Mouse (Mus musculus): ENCODE measurements around the gene Aldh9a1.
"Not testable (repeated sequence)": the region's sequence is repeated elsewhere in the genome, so short reads cannot be mapped to it uniquely, and the experiment has no call there.

Aldh9a1 gene

DNA sequence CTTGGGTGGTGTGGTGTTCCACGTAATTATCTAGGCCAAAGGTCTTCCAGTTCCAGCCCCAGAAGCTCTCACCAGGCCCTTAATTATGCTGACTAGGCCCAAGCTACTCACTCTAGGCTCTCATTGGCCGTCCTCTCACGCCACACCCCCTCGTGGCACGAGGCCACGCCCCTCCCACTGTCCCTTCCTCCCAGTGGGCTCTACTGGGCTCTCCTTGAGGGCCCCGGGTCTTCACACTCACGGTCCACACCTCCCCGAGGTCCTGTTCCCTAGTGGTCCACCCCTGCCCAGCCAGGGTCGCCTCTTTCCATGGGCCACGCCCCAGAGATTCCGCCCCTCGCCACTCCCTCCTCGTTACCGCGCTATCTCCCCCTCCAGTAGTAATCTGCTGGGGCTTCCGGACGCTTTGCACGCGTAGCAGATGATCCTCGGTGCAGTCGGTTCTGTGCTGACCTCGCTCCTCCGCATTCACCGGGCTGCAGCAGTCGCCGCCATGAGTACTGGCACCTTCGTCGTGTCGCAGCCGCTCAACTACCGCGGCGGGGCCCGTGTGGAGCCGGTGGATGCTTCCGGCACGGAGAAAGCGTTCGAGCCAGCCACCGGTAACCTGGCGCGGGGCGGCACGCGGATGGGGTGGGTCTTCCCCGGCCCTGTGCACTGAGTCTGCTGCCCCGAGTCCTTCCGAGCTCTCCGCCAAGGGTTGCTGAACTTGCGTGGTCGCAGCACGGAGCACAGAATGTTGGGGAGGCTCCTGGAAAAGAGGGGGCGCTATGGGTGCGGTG, at the start of gene Aldh9a1:
Gene Aldh9a1, plus strand, starts transcription at position 177 of the 782 bp plus-strand sequence.
- peak; percentile 95 for DNase-seq (ENCODE audit: inconsistent ontology term)

DNA sequence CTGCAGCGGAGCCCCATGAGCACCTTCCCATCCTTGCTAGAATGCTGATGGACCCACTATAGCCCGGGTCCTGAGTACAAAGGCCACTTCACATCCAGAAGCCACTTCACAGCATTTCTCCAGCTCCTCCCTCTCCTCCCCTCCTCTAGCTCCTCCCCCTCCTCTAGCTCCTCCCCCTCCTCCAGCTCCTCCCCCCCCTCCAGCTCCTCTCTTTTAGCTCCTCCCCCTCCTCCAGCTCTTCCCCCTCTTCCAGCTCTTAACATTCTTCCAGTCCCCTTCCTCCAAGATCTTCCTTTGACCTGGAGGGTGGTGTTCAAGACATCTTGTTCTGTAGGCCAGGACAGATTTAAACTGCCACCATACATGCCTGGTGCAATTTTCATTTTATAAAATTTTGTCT, 49.7 kb upstream of the Aldh9a1 start:
- no peak for DNase-seq (ENCODE audit: inconsistent ontology term)

DNA sequence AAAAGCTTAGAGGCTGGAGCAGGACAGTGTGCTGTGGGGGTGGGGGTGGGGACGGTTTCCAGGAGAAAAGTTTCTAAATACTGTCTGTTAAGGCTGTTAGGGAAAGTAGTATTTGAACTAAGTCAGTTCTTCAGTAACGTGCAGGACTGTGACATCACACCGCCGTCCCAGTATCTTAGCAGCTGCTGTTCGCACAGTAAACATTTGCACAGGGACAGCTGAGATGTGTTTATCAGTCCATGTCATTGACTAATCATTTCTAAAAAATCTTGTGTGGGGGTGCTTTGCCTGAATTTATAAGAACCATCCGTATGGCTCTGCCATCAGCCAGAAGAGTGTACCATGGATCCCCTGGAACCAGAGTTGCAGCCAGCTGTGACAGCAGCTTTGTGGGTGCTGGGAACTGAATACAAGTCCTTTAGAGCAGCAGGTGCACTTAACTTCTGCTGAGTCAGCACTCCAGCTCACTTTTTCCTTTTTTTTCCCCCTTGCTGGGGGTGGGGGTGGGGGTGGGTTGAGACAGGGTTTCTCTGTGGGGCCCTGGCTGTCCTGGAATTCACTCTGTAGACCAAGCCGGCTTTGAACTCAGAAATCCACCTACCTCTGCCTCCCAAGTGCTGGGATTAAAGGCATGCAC, 44.2 kb upstream of the Aldh9a1 start:
- no peak for DNase-seq (ENCODE audit: inconsistent ontology term)

DNA sequence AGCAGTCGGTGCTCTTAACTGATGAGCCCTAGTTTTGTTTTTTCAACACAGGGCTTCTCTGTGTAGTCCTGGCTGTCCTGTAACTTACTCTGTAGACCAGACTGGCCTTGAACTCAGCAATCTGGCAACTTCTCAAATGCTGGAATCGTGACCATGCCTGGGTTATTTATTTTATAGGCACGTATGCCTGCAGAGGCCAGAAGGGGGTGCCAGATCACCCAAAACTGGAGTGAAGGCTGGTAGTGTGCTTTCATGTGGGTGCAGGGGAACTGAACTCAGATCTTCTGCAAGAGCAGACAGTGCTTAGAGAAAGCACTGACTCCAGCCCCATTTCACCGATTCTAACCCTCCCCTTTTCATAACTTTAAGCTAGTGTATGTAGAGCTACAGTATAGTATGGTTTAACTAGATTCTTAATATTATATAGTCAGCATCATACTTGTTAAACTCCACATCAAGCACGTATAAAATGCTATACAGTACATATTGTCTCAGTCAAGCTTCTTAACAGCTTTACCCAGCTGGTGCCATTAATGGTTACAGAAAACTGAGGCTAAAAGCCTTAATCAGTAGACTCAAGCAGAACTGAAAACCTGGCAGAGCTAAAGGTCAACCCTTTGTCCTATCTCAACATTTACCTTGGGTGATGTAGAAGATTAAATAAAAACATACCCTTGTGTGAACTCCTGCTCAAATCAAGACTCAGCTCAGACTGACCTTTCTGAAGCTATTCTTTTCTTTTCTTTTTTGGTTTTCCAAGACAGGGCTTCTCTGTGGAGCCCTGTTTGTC, 43.1 kb upstream of the Aldh9a1 start:
- DNase-seq (ENCODE audit: inconsistent ontology term): no peak

DNA sequence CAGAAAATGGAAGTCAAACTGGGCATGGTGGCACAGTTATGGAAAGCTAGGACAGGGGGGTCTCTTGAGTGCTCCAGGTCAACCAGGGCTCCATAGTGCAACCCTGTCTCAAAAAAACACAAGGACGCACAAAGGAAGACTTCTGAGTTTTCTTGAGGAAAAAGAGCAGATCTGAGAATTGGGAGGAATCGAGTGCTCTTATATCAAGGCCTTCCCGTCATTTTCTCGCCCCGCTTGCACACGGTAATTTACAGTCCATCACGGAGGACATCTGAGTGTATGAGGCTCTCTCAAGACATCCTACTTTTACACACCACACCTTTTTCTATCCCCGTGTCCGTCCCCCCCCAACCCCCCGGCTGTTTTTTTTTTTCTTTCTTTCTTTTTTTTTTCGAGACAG, 42.1 kb upstream of the Aldh9a1 start:
- no peak for DNase-seq (ENCODE audit: inconsistent ontology term)

DNA sequence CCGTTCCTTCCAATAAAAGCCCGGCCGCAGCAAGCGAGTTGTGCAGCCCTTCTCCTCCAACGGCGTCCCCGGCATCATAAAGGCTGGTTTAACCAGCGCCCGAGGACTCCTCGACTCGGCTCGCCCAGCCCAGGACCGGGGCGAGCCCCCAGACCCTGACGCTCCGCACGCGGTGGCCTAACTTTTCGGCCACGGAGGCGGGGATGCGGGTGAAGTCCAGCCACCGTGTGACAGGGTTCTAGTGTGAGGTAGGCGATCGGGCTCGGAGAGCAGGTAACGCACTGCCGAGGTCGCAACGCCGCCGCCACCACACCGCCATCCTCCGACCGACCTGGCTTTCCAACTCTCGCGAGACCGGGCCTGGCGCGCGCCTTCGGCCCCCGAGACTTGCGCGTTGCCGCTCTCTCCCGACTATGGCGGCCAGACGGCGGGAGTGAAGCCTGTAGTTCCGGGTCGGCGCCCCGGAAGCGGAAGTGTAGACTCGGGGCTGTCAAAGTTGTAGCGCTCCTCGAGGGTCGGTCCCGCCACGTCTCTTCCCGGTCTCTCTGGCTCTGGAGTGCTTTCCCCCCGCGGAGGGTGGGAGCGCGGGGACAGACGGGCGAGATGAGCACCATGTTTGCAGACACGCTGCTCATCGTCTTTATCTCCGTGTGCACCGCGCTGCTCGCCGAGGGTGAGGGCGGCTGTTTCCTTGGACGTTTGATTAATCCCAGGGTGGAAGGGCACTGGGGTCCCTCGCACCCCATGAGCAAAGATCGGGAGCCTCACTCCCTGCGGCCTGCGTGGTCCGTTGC, 41.3 kb upstream of the Aldh9a1 start, which contains the start of gene Tmco1:
Gene Tmco1, plus strand, starts transcription at position 118 of the 794 bp plus-strand sequence.
- peak; percentile 98 for DNase-seq (ENCODE audit: inconsistent ontology term)

DNA sequence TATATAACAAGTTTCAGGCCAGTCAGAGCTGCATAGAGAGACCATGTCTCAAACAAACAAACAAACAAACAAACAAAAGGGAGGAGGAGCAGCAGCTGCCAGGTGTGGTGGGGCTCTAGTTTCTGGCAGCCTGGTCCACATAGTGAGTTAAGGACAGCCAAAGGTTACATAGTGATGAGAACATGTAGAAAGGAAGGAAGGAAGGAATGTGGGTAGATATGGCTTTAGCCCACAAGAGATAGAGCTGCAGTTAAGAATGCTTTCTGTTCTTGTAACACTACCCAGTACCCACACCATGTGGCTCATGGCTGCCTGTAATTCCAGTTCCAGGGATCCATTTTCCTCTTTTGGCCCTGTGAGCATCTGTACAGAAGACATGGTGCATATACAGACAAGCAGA, 37.4 kb upstream of the Aldh9a1 start:
- DNase-seq (ENCODE audit: inconsistent ontology term): no peak

DNA sequence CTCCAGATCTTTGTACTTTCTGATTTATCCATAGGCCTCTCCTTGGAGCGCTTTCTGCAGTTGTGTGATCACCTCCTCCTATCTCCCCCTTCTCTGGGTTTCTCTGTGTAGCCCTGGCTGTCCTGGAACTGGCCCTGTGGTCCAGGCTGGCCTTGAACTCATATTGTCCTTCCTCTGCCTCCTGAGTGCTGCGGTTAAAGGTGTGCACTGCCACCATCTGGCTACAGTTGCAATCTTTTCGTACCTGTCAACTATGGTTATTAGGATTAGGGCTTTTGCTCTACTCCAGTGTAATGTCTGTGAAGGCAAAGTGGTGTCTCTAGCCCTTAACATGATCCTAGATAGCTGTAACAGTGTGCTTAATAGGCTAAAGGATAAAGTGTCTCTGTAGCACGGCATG, 36.6 kb upstream of the Aldh9a1 start:
- no peak for DNase-seq (ENCODE audit: inconsistent ontology term)

DNA sequence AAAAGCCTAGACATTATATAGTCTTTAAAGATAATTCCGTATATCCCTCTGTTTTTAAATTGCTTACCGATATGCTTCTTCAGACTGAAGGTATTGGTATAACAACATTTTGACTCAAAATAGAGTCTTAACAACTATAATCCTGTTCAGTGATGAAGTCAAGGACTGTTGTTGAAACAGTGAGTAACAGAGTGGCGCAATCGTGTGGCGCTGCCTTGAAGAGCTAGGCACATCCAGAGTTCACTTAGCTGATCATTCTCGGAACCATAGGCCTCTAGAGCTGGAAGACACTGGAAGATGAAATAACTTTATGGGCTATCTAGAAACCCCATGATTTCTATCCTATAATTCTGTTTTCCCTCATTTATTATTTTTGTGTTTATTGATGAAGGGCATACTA, 28.1 kb upstream of the Aldh9a1 start:
- DNase-seq (ENCODE audit: inconsistent ontology term): no peak

DNA sequence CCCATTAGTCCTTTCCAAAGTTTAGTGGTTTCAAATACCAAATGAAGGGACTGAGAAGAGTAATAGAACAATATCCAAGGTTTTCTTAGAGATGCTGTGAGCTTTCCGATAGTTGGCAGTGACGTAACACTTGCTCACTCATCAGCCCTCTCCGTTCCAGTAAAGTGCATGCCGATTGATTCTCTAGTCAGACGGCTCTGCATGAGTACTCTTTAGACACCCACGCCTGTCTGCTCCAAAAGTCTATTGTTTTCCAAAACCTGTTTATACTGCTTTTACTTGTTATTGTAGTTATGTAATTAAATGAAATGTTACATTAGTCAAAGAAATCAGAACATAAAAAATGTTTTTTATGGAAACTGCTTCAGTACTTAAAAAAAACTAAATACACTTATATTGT, 21.0 kb upstream of the Aldh9a1 start:
- DNase-seq (ENCODE audit: inconsistent ontology term): no peak

DNA sequence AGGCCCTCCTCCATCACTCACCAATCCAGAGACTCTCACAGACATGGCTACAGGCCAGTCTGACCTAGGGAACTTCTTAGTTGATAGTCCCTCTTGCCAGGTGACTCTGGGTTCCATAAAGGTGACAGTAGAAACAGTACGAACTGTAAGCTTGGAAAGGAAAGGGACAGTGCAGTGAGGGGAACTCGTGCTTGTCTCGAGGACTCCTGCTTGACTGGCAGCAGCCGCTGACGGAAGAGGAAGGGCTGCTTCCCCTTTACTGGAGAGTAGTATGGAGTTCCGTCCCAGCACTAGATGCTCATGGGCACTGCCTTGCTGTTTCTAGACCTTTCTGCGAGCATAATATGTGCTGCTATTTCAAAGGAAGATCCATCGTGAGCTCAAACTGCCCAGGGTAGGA, 18.7 kb upstream of the Aldh9a1 start:
- no peak for DNase-seq (ENCODE audit: inconsistent ontology term)

DNA sequence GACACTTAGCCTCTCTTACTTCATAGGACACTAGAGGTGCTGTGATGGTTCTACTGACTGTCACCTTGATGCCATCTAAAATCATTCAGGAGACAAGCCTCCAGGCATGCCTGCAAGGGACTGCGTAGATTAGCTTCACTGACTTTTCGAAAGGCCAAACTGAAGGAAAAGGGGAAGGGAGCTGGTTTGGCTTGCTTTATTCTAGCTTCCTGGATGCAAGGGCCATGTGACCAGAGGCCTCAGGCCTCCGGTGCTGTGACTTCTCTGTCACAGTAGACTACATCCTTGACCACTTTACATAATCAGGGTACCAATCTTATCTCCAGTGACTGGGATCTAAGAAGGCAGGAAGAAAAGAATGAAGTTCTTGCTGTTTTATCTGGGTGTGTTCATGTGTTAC, 13.4 kb upstream of the Aldh9a1 start:
- no peak for DNase-seq (ENCODE audit: inconsistent ontology term)

DNA sequence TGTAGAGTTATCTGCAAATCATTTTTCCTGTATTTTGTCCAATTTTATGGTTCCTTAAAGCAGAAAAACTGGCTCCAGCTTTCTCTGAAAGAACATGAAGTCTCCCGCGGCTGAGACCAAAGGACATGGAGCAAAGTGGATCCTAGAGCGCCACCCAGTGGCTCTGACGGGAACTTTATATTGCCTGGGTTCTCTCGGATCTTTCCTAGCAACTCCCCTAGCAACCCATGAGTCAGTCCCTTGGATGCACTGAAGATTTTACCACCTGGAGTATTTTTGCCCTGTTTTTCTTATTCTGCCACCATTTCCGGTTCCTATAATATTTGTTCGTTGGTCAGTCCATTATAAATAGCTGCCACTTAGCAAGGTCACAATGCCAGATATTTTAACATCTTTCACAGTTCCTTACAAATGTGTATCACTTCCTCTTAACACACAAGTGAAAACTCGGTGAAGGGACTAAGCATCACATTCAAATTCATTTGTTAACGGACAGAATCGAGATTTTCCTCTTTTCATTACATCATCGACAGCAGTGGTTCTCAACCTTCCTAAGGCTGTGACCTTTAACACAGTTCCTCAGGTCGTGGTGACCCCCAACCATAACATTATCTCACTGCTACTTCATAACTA, 12.2 kb upstream of the Aldh9a1 start:
- DNase-seq (ENCODE audit: inconsistent ontology term): peak; percentile 86

DNA sequence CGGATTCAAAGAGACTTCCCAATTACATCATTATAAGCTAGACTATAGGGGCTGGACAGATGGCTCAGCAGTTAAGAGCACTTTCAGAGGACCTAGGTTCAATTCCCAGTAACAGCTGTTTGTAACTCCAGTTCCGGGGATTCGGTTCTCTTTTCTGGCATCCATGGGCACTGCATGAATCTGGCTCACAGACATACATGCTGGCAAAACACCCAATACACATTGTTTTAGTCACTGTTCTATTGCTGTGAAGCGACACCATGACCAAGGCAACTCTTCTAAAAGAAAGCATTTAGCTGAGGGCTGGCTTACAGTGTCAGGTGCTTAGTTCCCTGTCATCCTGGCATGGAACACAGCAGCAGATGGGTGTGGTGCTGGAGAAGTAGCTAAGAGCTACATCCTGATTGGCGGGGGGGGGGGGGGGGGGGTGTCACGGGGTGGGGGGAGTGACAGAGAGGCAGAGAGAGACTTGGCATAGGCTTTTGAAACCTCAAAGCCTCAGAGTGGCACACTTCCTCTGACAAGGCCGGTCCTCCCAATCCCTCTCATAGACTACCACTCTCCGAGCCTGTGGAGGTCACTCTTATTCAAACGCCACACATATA, 10.5 kb upstream of the Aldh9a1 start:
- no peak for DNase-seq (ENCODE audit: inconsistent ontology term)

DNA sequence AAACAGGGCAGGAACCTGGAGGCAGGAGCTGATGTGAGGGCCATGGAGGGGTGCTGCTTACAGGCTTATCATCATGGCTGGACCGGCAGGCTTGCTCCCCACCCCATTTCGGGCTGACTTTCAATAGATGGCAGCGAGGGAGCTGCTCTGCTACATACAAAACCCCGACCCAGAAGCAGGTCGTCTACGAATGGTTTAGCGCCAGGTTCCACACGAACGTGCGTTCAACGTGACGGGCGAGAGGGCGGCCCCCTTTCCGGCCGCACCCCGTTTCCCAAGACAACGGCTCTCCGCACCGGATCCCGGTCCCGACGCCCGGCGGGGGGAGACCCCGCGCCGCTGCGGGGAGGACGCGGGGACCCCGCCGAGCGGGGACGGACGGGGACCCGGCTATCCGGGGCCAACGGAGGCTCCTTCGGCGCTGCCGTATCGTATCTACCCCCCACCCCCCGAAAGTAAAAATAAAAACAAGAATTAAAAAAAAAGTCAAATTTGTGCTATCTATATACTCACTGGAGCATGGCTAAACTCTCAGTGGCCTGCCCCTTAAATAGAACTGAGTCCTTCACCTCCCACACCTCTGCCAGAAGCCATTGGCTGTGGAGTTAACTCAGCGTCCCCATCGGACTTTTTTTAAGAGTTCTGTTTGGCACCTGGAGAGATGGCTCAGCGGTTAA, 9.5 kb upstream of the Aldh9a1 start:
- peak; percentile 25 for DNase-seq (ENCODE audit: inconsistent ontology term)

DNA sequence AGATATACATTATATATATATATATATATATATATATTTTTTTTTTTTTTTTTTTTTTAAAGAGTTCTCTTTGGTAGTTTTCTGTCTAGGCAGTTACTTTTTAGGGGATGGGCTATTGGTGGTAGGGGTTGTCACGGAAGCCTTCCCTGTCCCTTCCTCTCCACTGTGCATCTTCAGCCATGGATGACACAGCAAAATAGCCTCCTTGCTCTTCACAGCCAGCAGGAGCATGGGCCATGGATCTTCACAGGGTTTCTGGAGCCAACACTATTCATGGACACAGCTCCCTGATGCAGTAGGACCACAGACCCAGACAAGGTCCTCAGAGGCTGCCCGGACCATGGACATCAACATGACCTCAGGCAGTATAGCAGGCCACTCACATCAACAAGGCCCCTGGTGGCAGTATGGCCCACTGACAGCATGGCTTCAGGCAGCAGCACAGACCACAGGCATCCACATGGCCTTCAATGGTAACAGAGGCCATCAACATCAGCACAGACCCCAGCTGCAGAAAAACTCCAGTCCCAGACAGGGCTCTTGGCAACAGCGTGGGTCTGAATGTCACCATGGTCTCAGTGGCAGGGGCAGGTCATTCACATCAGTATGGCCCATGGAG, 8.8 kb upstream of the Aldh9a1 start:
- no peak for DNase-seq (ENCODE audit: inconsistent ontology term)

DNA sequence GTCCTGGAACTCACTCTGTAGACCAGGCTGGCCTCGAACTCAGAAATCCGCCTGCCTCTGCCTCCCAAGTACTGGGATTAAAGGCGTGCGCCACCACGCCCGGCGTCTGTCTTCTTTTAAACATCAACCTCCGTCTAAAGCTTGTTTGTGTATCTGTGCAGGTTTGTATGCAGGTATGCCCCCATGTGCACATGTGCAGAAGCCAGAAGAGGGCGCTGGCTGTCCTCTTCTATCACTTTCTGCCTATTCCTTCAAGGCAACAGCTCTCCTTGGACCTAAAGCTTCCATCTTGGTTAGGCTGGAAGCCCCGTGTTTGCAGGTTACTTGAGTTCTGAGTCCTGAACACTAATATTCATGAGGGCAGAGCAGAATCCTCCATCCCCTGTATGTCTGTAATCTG, 7.0 kb upstream of the Aldh9a1 start:
- no peak for DNase-seq (ENCODE audit: inconsistent ontology term)

DNA sequence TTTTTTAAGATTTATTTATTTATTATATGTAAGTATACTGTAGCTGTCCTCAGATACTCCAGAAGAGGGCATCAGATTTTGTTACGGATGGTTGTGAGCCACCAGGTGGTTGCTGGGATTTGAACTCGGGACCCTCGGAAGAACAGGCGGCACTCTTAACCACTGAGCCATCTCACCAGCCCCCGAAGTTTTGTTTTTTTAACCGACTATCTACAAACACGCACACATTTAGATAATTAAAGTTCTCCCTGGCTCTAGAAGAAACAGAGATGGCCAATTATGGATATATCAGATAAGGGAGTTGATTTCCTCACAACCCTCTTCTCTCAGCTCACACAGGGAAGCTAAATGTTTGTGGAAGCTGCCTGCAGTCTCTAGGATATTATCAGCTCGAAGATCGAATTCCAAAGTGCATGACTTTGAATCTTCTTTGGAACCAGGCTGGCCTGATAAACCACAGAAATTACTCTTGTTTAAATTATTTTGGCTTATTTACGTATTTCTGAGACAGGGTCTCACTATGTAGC, 3.7 kb upstream of the Aldh9a1 start:
- DNase-seq (ENCODE audit: inconsistent ontology term): not testable (repeated sequence)

DNA sequence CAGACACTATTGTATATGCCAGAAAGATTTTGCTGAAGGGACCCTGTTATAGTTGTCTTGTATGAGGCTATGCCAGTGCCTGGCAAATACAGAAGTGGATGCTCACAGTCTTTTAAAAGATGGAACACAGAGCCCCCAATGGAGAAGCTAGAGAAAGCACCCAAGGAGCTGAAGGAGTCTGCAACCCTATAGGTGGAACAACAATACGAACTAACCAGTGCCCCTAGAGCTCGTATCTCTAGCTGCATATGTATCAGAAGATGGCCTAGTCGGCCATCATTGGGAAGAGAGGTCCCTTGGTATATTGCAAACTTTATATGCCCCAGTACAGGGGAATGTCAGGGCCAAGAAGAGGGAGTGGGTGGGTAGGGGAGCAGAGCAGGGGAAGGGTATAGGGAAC, 585 bp upstream of the Aldh9a1 start:
- DNase-seq (ENCODE audit: inconsistent ontology term): not testable (repeated sequence)
